Mouse (Mus musculus): Measurements from ENCODE around the gene Ifit3b. TPM values are rescaled to one million over a fixed set of nuclear protein-coding genes. Genes with fewer than 3 reads are reported as not detected.
"Not testable (repeated sequence)": the region's sequence is repeated elsewhere in the genome, so short reads cannot be mapped to it uniquely, and the experiment has no call there.

Ifit3b gene
- polyA plus RNA-seq, 1 experiment, result 2.1 TPM

DNA sequence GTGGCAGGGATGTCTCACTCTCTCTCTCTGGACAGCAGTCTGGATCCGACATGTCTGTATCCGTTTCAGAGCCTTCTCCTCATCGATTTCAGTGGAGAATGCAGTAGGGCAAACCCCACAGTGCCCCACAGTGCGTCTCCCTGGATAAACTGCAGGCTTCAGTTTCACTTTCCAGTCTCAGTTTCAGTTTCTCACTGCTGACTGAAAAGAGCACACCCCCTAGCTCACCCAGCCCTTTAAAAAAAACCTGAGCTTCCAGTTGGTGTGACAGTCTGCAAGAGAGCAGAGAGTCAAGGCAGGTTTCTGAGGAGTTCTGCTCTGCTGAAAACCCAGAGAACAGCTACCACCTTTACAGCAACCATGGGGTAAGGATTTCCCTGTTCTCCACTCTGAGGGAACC, 32.9 kb downstream of the Ifit3b start, which contains the start of the genes Ifit1bl2 and Ifit1:
Ifit1bl2 (minus strand) TSS at position 121 of the 400 bp plus-strand sequence.
Ifit1 (plus strand) TSS at position 249 of the 400 bp plus-strand sequence.
- H3K4me3 ChIP-seq (ENCODE audit: insufficient read depth, low read depth, low read length), result peak within 1 kb of the TSS; percentile 70
- peaks cover 6% of the 10 kb centered on the region for H3K4me1 ChIP-seq (ENCODE audit: control insufficient read depth, insufficient read depth, insufficient read length, low read length)
- H3K27ac ChIP-seq (replicated peaks; ENCODE audit: low read depth, low read length), result peak within 1 kb of the TSS; percentile 74

DNA sequence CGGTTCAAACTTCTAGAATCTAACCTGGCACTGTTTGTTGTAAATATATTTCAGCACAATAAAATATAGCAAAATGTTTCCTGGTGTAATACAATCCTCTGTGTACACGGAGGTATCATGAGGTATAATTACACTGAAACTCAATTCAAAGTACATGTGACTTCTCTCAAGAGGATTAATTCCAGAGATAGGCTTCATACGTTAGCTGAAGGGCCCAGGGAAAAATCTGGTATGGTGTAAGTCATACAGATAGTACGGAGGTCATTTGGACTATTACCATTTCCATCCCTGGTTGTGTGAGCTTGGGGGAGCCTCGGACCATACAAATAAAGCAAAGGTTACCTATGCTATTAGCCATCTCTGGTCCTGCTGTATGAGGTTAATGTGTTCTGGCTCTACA, 34.8 kb downstream of the Ifit3b start:
- Histone ChIP-seq H3K27ac (replicated peaks; ENCODE audit: low read depth, low read length) (no peak overlapping the region), H3K4me1 (ENCODE audit: control insufficient read depth, insufficient read depth, insufficient read length, low read length) (peaks cover 6% of the 10 kb centered on the region), H3K4me3 (ENCODE audit: insufficient read depth, low read depth, low read length) (no peak overlapping the region)

DNA sequence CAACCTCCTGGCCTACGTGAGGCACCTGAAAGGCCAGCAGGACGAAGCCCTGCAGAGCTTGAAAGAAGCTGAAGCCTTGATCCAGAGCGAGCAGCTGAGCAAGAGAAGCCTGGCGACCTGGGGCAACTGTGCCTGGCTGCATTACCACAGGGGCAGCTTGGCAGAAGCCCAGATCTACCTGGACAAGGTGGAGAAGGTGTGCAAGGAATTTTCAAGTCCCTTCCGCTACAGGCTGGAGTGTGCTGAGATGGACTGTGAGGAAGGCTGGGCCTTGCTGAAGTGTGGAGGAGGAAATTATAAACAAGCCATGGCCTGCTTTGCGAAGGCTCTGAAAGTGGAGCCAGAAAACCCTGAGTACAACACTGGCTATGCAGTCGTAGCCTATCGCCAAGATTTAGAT, 39.9 kb downstream of the Ifit3b start:
- not testable (repeated sequence) for H3K27ac ChIP-seq (replicated peaks; ENCODE audit: low read depth, low read length); H3K4me1 ChIP-seq (ENCODE audit: control insufficient read depth, insufficient read depth, insufficient read length, low read length); H3K4me3 ChIP-seq (ENCODE audit: insufficient read depth, low read depth, low read length)

DNA sequence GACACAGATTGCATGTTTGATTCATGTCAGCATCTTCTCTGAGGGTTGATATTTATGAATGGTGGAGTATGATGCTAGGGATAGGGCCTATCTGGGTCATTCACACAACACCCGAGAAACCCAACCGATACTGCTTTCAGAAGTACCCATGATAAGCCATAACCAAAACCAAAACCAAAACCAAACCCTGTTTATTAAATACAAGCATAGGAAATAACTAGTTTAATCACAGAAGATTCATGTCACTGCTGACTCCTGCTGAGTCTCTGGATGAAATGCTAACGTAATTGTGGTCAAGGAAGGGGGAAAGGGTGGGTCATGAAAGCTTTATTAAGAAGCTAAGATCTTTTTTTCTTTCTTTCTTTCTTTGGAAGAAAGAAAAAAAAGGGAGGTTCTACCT, 42.5 kb downstream of the Ifit3b start:
- Histone ChIP-seq H3K27ac (replicated peaks; ENCODE audit: low read depth, low read length) (no peak overlapping the region), H3K4me1 (ENCODE audit: control insufficient read depth, insufficient read depth, insufficient read length, low read length) (no peaks in the 10 kb centered on the region), H3K4me3 (ENCODE audit: insufficient read depth, low read depth, low read length) (no peak overlapping the region)

DNA sequence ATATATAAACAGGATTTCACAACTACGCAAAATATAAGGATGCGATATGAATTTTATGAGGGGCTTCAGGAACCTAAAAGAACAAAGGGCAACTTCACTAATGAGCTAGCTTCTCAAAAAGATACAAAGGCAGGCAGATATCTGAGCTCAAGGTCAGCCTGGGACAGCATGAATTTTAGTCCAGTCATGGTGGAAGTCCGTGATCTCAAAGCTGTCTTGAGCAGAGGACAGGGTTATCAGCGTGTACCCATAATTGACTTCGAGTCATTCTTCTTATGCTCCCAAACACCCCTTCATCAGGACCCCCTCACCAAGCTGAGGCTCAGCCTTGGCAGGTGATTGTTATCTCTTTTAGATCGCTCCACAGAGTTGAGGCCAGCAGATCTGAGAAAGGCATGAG, 43.2 kb downstream of the Ifit3b start:
- no peak overlapping the region for H3K4me3 ChIP-seq (ENCODE audit: insufficient read depth, low read depth, low read length)
- no peak overlapping the region for H3K27ac ChIP-seq (replicated peaks; ENCODE audit: low read depth, low read length)
- no peaks in the 10 kb centered on the region for H3K4me1 ChIP-seq (ENCODE audit: control insufficient read depth, insufficient read depth, insufficient read length, low read length)

DNA sequence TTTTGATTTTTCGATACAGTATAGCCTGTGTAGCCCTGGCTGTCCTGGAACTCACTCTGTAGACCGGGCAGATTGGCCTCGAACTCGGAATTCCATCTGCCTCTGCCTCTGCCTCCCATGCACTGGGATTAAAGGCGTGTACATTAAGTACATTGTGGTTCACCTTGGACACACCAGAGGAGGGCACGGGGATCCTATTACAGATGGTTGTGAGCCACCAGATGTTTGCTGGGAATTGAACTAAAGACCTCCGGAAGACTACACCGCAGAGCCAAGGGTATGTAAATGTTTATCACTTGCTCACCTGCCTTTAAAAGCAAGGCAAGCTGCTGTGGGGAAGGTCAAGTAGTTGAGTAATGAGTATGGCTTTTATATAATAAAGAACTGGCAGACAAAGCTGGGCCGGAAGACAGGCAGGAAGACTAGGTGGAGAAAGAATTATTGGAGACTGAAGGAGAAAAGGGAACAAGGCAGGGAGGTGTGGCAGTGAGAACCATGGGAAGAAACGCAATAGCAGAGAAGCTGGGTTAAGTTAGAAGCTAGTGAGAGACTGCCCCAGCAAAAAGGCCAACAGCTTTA, 47.5 kb downstream of the Ifit3b start:
- Histone ChIP-seq H3K4me3 (ENCODE audit: insufficient read depth, low read depth, low read length) (no peak overlapping the region), H3K27ac (replicated peaks; ENCODE audit: low read depth, low read length) (no peak overlapping the region), H3K4me1 (ENCODE audit: control insufficient read depth, insufficient read depth, insufficient read length, low read length) (no peaks in the 10 kb centered on the region)

DNA sequence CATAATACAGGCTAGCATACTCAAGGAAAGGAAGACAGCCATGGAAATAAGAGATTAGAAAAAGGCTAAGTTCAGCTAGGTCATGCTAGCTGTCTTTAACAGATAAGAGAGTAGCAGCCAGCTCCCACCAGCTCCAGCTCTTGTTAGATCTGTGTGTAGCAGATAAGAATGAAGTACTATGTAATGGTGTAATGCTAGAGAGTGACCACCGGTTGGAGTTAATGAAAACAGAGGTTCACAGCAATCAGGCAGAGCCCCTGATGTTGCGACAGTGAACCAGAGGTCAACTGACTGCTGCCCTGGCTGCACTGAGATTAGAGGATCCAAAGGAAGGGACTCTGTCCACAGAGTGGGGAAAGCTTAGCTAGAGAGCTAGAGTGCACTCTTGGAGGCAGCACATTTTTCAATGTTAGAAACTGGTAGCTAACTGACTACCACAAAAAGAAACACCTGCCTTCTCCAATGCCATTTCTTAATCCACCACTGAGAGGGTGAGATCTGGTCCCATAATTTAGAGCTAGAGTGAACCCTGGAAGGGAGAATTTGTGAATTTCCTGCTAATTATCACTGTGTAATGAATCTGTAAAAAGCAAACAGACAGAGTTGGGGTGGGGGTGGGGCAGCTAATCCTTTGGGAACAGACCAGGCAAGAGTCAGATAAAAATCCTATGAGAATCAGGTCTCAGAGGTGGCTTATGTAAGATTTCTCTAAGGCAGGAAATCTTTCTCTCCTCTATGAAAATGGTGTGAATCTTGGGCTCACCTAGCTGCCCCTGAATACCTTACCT, 48.9 kb downstream of the Ifit3b start:
- H3K4me3 ChIP-seq (ENCODE audit: insufficient read depth, low read depth, low read length), result no peak overlapping the region
- H3K4me1 ChIP-seq (ENCODE audit: control insufficient read depth, insufficient read depth, insufficient read length, low read length), result no peaks in the 10 kb centered on the region
- H3K27ac ChIP-seq (replicated peaks; ENCODE audit: low read depth, low read length), result no peak overlapping the region

DNA sequence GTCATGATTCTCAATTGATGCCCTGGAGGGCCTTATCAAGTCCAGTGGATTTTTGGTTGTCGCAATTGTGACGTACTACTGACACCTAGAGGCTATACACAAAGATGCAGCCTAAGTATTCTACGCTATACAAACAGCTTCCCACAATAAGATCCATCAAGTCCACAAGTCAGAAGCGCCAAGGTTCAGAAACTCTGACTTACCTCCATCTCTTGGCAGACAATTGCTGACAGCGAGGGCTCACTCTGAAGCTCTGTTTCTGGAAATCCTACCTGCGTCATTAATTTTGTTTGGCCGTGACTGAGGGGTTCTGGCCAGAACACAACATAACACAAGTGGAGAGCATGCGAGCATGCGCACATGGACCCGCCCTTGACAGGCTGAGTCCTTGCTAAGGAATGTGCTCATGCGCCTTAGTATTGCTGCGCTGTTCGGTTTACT, 54.3 kb downstream of the Ifit3b start:
- H3K27ac ChIP-seq (replicated peaks; ENCODE audit: low read depth, low read length), result no peak overlapping the region
- H3K4me1 ChIP-seq (ENCODE audit: control insufficient read depth, insufficient read depth, insufficient read length, low read length), result no peaks in the 10 kb centered on the region
- peak overlapping the region; percentile 61 for H3K4me3 ChIP-seq (ENCODE audit: insufficient read depth, low read depth, low read length)

DNA sequence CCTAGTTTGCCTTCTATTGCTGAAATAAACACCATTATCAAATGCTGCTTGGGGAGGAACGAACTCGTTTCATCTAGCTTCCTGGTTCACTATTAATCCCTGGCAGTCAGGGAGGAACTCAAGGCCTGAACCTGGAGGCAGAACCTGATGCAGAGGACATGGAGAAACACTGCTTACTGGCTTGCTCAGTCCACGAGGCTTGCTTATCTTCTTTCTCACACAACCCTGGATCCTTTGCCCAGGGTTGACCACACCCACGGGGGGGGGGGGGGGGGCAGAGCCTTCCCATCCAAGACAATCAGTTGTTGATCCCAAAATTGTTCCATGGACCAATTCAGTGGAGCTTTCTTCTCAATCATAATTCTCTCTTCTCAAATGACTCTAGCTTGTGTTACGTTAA, 55.0 kb downstream of the Ifit3b start:
- H3K4me1 ChIP-seq (ENCODE audit: control insufficient read depth, insufficient read depth, insufficient read length, low read length), result no peaks in the 10 kb centered on the region
- no peak overlapping the region for H3K4me3 ChIP-seq (ENCODE audit: insufficient read depth, low read depth, low read length)
- H3K27ac ChIP-seq (replicated peaks; ENCODE audit: low read depth, low read length), result no peak overlapping the region

Other genes starting within 250 kb of the Ifit3b start
- gene Ch25h, start 132.8 kb upstream of the Ifit3b start, polyA plus RNA-seq (2012; ENCODE audit: insufficient read depth, insufficient read length, missing spikeins), result 0.75 TPM in 1 of 2 replicates, not detected in the other
- 84.3 and 109 TPM in 2 replicates for gene Lipa, start 80.5 kb upstream of the Ifit3b start, polyA plus RNA-seq (2012; ENCODE audit: insufficient read depth, insufficient read length, missing spikeins)
- 2.2 and 2.8 TPM in 2 replicates for gene Ifit2, start 57.3 kb upstream of the Ifit3b start, polyA plus RNA-seq (2012; ENCODE audit: insufficient read depth, insufficient read length, missing spikeins)
- gene Ifit3, start 24.4 kb upstream of the Ifit3b start, polyA plus RNA-seq (2012; ENCODE audit: insufficient read depth, insufficient read length, missing spikeins), result 4.3 and 8.5 TPM in 2 replicates
- gene Ifit1bl1, start 6.0 kb upstream of the Ifit3b start, polyA plus RNA-seq (2012; ENCODE audit: insufficient read depth, insufficient read length, missing spikeins), result 0.48 TPM in 1 of 2 replicates, not detected in the other
- 0.44 TPM in 1 of 2 replicates, not detected in the other for gene Ifit1bl2, start 32.8 kb downstream of the Ifit3b start, polyA plus RNA-seq (2012; ENCODE audit: insufficient read depth, insufficient read length, missing spikeins)
- gene Ifit1, start 32.9 kb downstream of the Ifit3b start, polyA plus RNA-seq (2012; ENCODE audit: insufficient read depth, insufficient read length, missing spikeins), result 2.0 and 3.1 TPM in 2 replicates
- gene Slc16a12, start 139.3 kb downstream of the Ifit3b start, polyA plus RNA-seq (2012; ENCODE audit: insufficient read depth, insufficient read length, missing spikeins), result 0.99 and 1.3 TPM in 2 replicates